Mouse (Mus musculus) heart, postnatal 0 days (tissue): ENCODE data around the gene Tmem40.

Source experiments
- CTCF ChIP-seq: IDR thresholded peaks from 2 replicates; pipeline ENCODE4 v1.5.1; 2016; ENCODE audit warnings: antibody characterized with exemption, control low read depth, low read depth
- EP300 ChIP-seq: IDR thresholded peaks from 2 replicates; pipeline ENCODE4 v1.6.1; 2016; ENCODE audit warnings: antibody characterized with exemption, low read depth

DNA sequence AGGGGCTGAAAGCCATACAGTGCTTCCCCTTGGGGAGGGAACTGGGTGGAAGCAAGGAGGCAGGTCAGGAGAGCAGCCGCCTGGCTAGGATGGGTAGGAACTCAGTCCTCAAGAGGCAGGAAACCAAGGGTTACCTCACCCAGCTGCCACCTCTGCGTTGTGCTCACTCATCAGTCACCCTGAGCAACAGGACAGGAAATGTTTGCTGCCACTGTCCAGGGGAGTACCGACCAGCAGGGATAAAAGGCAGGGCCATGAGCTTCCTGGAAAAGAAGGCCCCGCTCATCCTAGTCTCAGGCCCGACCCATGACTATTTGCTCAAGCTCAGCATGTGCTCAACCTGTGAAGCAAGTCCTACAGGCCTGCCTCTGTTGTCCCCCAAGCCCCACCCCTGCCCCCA lies 2.7 kb downstream of the Tmem40 start:
- no peak for TF ChIP-seq EP300
- no peak for TF ChIP-seq CTCF
